Mouse (Mus musculus) stomach, embryonic 15.5 days (tissue): ENCODE results near the gene Sirt7. TPM values are rescaled to one million over a fixed set of nuclear protein-coding genes. Genes with fewer than 3 reads are reported as not detected.
A peak's percentile ranks its signal among the peaks of the same experiment; 100 is the strongest.

Experiments used
- ATAC-seq: fragments of 200-750 bp; cut with Nextera tagmentation; 2 replicates; pipeline ENCODE4 v1.8.0; 2017; ENCODE audit warnings: low read depth, moderate number of reproducible peaks, moderate TSS enrichment; ENCODE audit not compliant: insufficient read depth, low FRiP score
- H3K27ac ChIP-seq: fragments of 300-500 bp; sonication (generic); 2 replicates; pipeline ENCODE4 v1.5.1; 2015; ENCODE audit warnings: mild to moderate bottlenecking, inconsistent platforms
- H3K27me3 ChIP-seq: fragments of 300-500 bp; sonication (generic); replicated peaks from 2 replicates; pipeline ENCODE4 v1.6.1; 2015; ENCODE audit warnings: inconsistent platforms
- H3K36me3 ChIP-seq: fragments of 300-500 bp; sonication (generic); 2 replicates; pipeline ENCODE4 v1.6.1; 2015; ENCODE audit warnings: inconsistent platforms
- H3K4me1 ChIP-seq: fragments of 300-500 bp; sonication (generic); 2 replicates; pipeline ENCODE4 v1.6.1; 2015; ENCODE audit warnings: inconsistent platforms
- H3K4me2 ChIP-seq: fragments of 300-500 bp; sonication (generic); 2 replicates; pipeline ENCODE4 v1.6.1; 2015; ENCODE audit warnings: mild to moderate bottlenecking, inconsistent platforms
- H3K4me3 ChIP-seq: fragments of 300-500 bp; sonication (generic); replicated peaks from 2 replicates; pipeline ENCODE4 v1.5.1; 2015; ENCODE audit warnings: inconsistent platforms
- H3K9ac ChIP-seq: fragments of 300-500 bp; sonication (generic); 2 replicates; pipeline ENCODE4 v1.6.1; 2015; ENCODE audit warnings: inconsistent platforms
- H3K9me3 ChIP-seq: fragments of 300-500 bp; sonication (generic); 2 replicates; pipeline ENCODE4 v1.6.1; 2016; ENCODE audit warnings: inconsistent platforms
- WGBS: fragments of 180-500 bp; shearing (Covaris S2); methylation state at CpG from one replicate; pipeline ENCODE4 v1.1.7; 2015; 5-methylcytosine and 5-hydroxymethylcytosine counted together
- polyA plus RNA-seq: library from polyadenylated mRNA; unstranded; fragments of >200 nt; fragmentation: Nextera tagmentation; extraction: Ambion mirVana; gene quantifications from 2 replicates; pipeline ENCODE4 v1.2.1, GENCODE M21; 2015

The Sirt7 gene
- polyA plus RNA-seq, 1 experiment from 2014 or later, result 38.1 TPM

- no peak for ATAC-seq
- Histone ChIP-seq H3K9ac (no peak overlapping the region), H3K9me3 (no peaks in the 10 kb centered on the region), H3K4me1 (peaks cover 18% of the 10 kb centered on the region), H3K27me3 (peaks cover 67% of the 10 kb centered on the region), H3K27ac (no peak overlapping the region), H3K4me3 (peak overlapping the region; percentile 46; the same call in 1 of the 2 replicates), H3K36me3 (no peaks in the 10 kb centered on the region), H3K4me2 (peak overlapping the region; percentile 82)
- WGBS, result 3% methylated on average over 24 of the region's 24 CpGs
These were observed 33.9 kb upstream of the Sirt7 start for GRCm38 (mm10) chr11:120658876-120659410.

GRCm38 (mm10) chr11:120657301-120657700 is 32.3 kb upstream of the Sirt7 start:
- 78% methylated on average over 4 of the region's 4 CpGs for WGBS

GRCm38 (mm10) chr11:120654741-120655140 is 29.7 kb upstream of the Sirt7 start:
- Histone ChIP-seq H3K36me3 (no peaks in the 10 kb centered on the region), H3K4me2 (no peak overlapping the region), H3K4me1 (peaks cover 3% of the 10 kb centered on the region), H3K9me3 (no peaks in the 10 kb centered on the region), H3K27me3 (peaks cover 33% of the 10 kb centered on the region), H3K27ac (no peak overlapping the region), H3K9ac (no peak overlapping the region), H3K4me3 (no peak overlapping the region)
- no peak for ATAC-seq
- 67% methylated on average over 3 of the region's 3 CpGs for WGBS

More at GRCm38 (mm10) chr11:120657301-120657700, 32.3 kb upstream of the Sirt7 start:
- Histone ChIP-seq H3K4me1 (peaks cover 18% of the 10 kb centered on the region), H3K36me3 (no peaks in the 10 kb centered on the region), H3K4me3 (no peak overlapping the region), H3K27ac (no peak overlapping the region), H3K4me2 (no peak overlapping the region), H3K27me3 (peaks cover 58% of the 10 kb centered on the region), H3K9ac (no peak overlapping the region), H3K9me3 (no peaks in the 10 kb centered on the region)
- ATAC-seq, result no peak

GRCm38 (mm10) chr11:120651872-120652271 is 26.8 kb upstream of the Sirt7 start:
- Histone ChIP-seq H3K4me3 (no peak overlapping the region), H3K36me3 (no peaks in the 10 kb centered on the region), H3K27me3 (peaks cover 7% of the 10 kb centered on the region; the same call in 1 of the 2 replicates), H3K27ac (no peak overlapping the region), H3K4me1 (peaks cover 4% of the 10 kb centered on the region; the same call in 1 of the 2 replicates), H3K4me2 (no peak overlapping the region), H3K9me3 (no peaks in the 10 kb centered on the region), H3K9ac (no peak overlapping the region)
- ATAC-seq, result no peak
- 75% methylated on average over 3 of the region's 3 CpGs for WGBS

GRCm38 (mm10) chr11:120648001-120648476 is 23.0 kb upstream of the Sirt7 start, which contains the start of gene Myadml2:
Gene Myadml2 (minus strand): TSS chr11:120648158.
- Histone ChIP-seq H3K4me1 (peaks cover 8% of the 10 kb centered on the region; the same call in 1 of the 2 replicates), H3K27me3 (no peaks in the 10 kb centered on the region), H3K9me3 (no peaks in the 10 kb centered on the region), H3K9ac (no peak within 1 kb of the TSS), H3K4me2 (peak within 1 kb of the TSS; percentile 56), H3K4me3 (peak within 1 kb of the TSS; percentile 28), H3K36me3 (no peaks in the 10 kb centered on the region), H3K27ac (no peak within 1 kb of the TSS)
- ATAC-seq, result no peak
- WGBS, result 5% methylated on average over 13 of the region's 13 CpGs

GRCm38 (mm10) chr11:120647047-120647830 is 22.2 kb upstream of the Sirt7 start:
- Histone ChIP-seq H3K4me2 (0 out of 2 replicates have a peak overlapping the region, but pooled peaks have one; percentile 56), H3K36me3 (no peaks in the 10 kb centered on the region), H3K9ac (no peak overlapping the region), H3K27ac (no peak overlapping the region), H3K27me3 (no peaks in the 10 kb centered on the region), H3K9me3 (no peaks in the 10 kb centered on the region), H3K4me1 (peaks cover 14% of the 10 kb centered on the region; the same call in 1 of the 2 replicates), H3K4me3 (no peak overlapping the region)
- no peak for ATAC-seq
- WGBS, result 81% methylated on average over 35 of the region's 35 CpGs

- 2% methylated on average over 15 of the region's 15 CpGs for WGBS
- peak; percentile 99 for ATAC-seq
- H3K4me3 ChIP-seq, result peak within 1 kb of the TSS; percentile 53
- H3K4me2 ChIP-seq, result peak within 1 kb of the TSS; percentile 88
- no peaks in the 10 kb centered on the region for H3K9me3 ChIP-seq
- peak within 1 kb of the TSS; percentile 35; the same call in 1 of the 2 replicates for H3K9ac ChIP-seq
- H3K27me3 ChIP-seq, result no peaks in the 10 kb centered on the region
- H3K4me1 ChIP-seq, result peaks cover 14% of the 10 kb centered on the region; the same call in 1 of the 2 replicates
- H3K27ac ChIP-seq, result peak within 1 kb of the TSS; percentile 27; the same call in 1 of the 2 replicates
- H3K36me3 ChIP-seq, result no peaks in the 10 kb centered on the region
These were observed 18.6 kb upstream of the Sirt7 start, which contains the start of gene Pycr1 for GRCm38 (mm10) chr11:120643601-120643987. Gene Pycr1 (minus strand): TSS chr11:120643769.

GRCm38 (mm10) chr11:120642939-120643600 is 18.0 kb upstream of the Sirt7 start:
- H3K27me3 ChIP-seq, result no peaks in the 10 kb centered on the region
- H3K36me3 ChIP-seq, result no peaks in the 10 kb centered on the region
- peak overlapping the region; percentile 27; the same call in 1 of the 2 replicates for H3K27ac ChIP-seq
- WGBS, result under 1% methylated on average over 18 of the region's 18 CpGs
- peak; percentile 34; the same call in 1 of the 2 replicates for ATAC-seq
- H3K9me3 ChIP-seq, result no peaks in the 10 kb centered on the region
- H3K4me3 ChIP-seq, result peak overlapping the region; percentile 53
- peak overlapping the region; percentile 88 for H3K4me2 ChIP-seq
- peak overlapping the region; percentile 35; the same call in 1 of the 2 replicates for H3K9ac ChIP-seq
- H3K4me1 ChIP-seq, result peaks cover 11% of the 10 kb centered on the region; the same call in 1 of the 2 replicates

GRCm38 (mm10) chr11:120641869-120642268 is 16.8 kb upstream of the Sirt7 start:
- WGBS, result 83% methylated on average over 8 of the region's 8 CpGs
- Histone ChIP-seq H3K4me3 (no peak overlapping the region), H3K27me3 (no peaks in the 10 kb centered on the region), H3K4me2 (no peak overlapping the region), H3K4me1 (0 out of 2 replicates have a peak, but pooled peaks cover 9% of the 10 kb centered on the region), H3K27ac (no peak overlapping the region), H3K9me3 (no peaks in the 10 kb centered on the region), H3K36me3 (no peaks in the 10 kb centered on the region), H3K9ac (no peak overlapping the region)
- no peak for ATAC-seq

GRCm38 (mm10) chr11:120641255-120641654 is 16.2 kb upstream of the Sirt7 start:
- Histone ChIP-seq H3K27me3 (no peaks in the 10 kb centered on the region), H3K4me3 (no peak overlapping the region), H3K4me1 (0 out of 2 replicates have a peak, but pooled peaks cover 9% of the 10 kb centered on the region), H3K9me3 (no peaks in the 10 kb centered on the region), H3K27ac (no peak overlapping the region), H3K9ac (no peak overlapping the region), H3K4me2 (no peak overlapping the region), H3K36me3 (no peaks in the 10 kb centered on the region)
- no peak for ATAC-seq
- 62% methylated on average over 9 of the region's 9 CpGs for WGBS

- ATAC-seq, result no peak
- Histone ChIP-seq H3K27ac (no peak overlapping the region), H3K9ac (no peak overlapping the region), H3K36me3 (no peaks in the 10 kb centered on the region), H3K4me2 (no peak overlapping the region), H3K27me3 (no peaks in the 10 kb centered on the region), H3K9me3 (no peaks in the 10 kb centered on the region), H3K4me3 (no peak overlapping the region), H3K4me1 (peaks cover 26% of the 10 kb centered on the region)
- WGBS, result 84% methylated on average over 5 of the region's 5 CpGs
These were observed 9.8 kb upstream of the Sirt7 start for GRCm38 (mm10) chr11:120634810-120635209.
